Mouse (Mus musculus): ENCODE measurements at regions not wholly inside any gene's neighbourhood (a gene's known extent, or its start where the extent isn't known, plus 50 kb on each side); places are given as distances from the start of the nearest gene placed in this dataset.

GRCm38 (mm10) chr2:52804106-52804825 is 53.4 kb upstream of the Fmnl2 start:
- peak; percentile 45 for DNase-seq

- DNase-seq, result no peak
Measured at GRCm38 (mm10) chr2:52804826-52805149, 52.9 kb upstream of the Fmnl2 start.

- DNase-seq, result no peak
Measured at GRCm38 (mm10) chr2:52807826-52808225, 49.8 kb upstream of the Fmnl2 start.
